Mouse (Mus musculus): ENCODE data around the gene Trp53bp2. TPM values are rescaled to one million over a fixed set of nuclear protein-coding genes. Genes with fewer than 3 reads are reported as not detected.

Gene Trp53bp2
- total and polyA plus RNA-seq, 2 experiments from 2014 or later: 9.9 to 21.1 TPM

DNA sequence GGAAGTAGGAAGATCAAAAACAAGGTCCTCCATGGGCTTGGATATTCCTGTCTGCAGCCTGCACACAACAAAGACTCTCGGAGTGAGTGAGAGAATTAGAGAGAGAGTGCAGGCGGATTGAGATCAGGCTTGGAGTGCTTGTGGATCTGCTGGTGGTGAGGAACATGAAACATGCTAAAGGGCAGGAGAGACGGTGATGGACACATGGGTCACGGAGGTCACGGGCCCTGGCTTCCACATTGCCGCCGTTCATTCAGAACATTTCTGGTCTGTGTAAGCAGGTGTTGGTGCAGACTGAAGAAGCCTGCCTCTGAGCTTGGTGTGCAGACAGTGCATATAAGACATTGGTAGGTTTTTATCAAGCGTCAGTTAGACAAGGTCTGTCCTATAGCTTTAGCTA lies 50.5 kb downstream of the Trp53bp2 start:
- no peak overlapping the region for H3K4me3 ChIP-seq (ENCODE audit: low read depth, low read length)
- no peak overlapping the region for H3K9ac ChIP-seq (replicated peaks; ENCODE audit: low read length, poor library complexity, severe bottlenecking)
- no peak overlapping the region for H3K4me2 ChIP-seq (ENCODE audit: low read depth, low read length, poor library complexity, severe bottlenecking)
- DNase-seq (ENCODE audit: low spot score) (no peak), ATAC-seq (ENCODE audit: low FRiP score) (no peak)
- H3K36me3 ChIP-seq (ENCODE audit: insufficient read depth, low read length): peaks cover 14% of the 10 kb centered on the region
- no peaks in the 10 kb centered on the region for H3K4me1 ChIP-seq (ENCODE audit: insufficient read depth, low read length)
- H3K9me3 ChIP-seq (ENCODE audit: low read length): no peaks in the 10 kb centered on the region
- no peak for TF ChIP-seq CTCF (IDR thresholded peaks at IDR 0.05)
- H3K27ac ChIP-seq (ENCODE audit: low read depth, low read length): no peak overlapping the region
- 90% methylated on average over 8 of the region's 8 CpGs for WGBS
- H3K27me3 ChIP-seq (ENCODE audit: insufficient read depth, low read length): no peaks in the 10 kb centered on the region

DNA sequence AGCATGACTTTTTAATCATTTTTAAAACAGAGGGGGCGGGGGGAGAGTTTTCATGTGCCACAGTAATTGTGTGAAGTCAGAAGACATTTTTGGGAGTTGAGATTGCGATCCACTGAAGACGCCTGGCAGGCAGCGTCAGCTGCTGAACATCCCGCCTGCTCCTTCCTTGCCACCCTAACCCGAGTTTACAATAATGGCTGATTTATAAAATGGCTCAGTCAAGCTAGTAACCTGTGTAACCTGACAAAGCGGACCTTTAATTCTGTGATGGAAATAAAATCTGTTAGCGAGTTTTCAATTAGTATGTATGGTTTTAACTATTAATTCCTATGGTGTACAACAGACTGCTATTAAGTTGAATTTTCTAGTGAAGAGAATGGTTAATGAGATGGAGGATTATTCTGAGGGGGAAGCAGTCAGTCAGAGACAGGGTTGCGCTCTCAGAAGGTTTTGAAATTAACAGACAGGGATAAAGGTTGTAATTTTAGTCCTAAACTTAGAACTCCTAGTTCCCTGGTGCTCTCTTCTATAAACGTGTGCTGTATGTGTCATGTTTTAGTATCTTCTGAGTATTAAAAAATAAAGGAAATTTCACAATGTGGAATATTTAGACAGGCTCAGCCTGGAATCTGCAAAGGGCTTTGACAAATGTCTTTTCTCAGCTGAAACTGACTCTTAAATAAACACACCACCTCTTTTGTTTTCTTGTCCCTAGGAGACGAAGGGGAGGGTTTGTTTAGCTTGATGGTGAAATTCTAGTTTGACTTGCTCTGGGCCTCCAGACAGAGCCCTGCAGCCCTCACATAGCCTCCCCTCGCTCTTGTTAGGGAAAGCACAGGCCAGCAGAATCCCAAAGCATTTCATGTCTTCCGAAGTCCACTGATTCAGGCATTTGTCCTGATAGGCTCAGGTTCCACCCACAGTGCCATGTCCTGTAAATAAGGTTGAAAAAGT lies 51.6 kb downstream of the Trp53bp2 start:
- Histone ChIP-seq H3K9me3 (ENCODE audit: low read length) (no peaks in the 10 kb centered on the region), H3K36me3 (ENCODE audit: insufficient read depth, low read length) (peaks cover 6% of the 10 kb centered on the region), H3K4me3 (ENCODE audit: low read depth, low read length) (no peak overlapping the region), H3K27ac (ENCODE audit: low read depth, low read length) (no peak overlapping the region; the same call in 1 of the 2 replicates), H3K4me2 (ENCODE audit: low read depth, low read length, poor library complexity, severe bottlenecking) (no peak overlapping the region), H3K9ac (replicated peaks; ENCODE audit: low read length, poor library complexity, severe bottlenecking) (no peak overlapping the region), H3K27me3 (ENCODE audit: insufficient read depth, low read length) (no peaks in the 10 kb centered on the region), H3K4me1 (ENCODE audit: insufficient read depth, low read length) (no peaks in the 10 kb centered on the region)
- WGBS: 78% methylated on average over 13 of the region's 13 CpGs
- no peak for TF ChIP-seq CTCF (IDR thresholded peaks at IDR 0.05)
- no peak for ATAC-seq (ENCODE audit: low FRiP score)
- no peak for DNase-seq (ENCODE audit: low spot score)

DNA sequence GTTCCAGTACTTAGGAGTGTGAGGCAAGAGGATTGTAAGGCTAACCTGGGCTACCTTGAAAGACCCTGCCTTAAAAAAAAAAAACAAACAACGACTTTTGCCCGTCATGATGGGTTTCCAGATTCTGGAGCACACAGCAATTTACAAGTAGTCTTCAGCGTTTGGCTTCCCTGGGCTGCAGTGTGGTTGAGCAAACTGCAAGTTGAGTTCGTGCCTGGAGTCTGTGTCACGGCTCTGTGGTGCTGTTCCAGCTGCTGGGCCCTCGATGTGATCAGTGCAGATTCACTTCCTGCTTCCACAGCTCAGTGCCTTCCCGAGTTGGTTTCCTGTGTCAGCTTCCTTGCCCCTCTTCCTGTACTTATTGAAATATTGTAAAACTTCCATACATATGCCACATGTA lies 52.3 kb downstream of the Trp53bp2 start:
- DNase-seq (ENCODE audit: low spot score): peak; percentile 23
- no peak for ATAC-seq (ENCODE audit: low FRiP score)
- Histone ChIP-seq H3K4me1 (ENCODE audit: insufficient read depth, low read length) (no peaks in the 10 kb centered on the region), H3K4me3 (ENCODE audit: low read depth, low read length) (no peak overlapping the region), H3K27me3 (ENCODE audit: insufficient read depth, low read length) (no peaks in the 10 kb centered on the region), H3K9ac (replicated peaks; ENCODE audit: low read length, poor library complexity, severe bottlenecking) (no peak overlapping the region), H3K9me3 (ENCODE audit: low read length) (no peaks in the 10 kb centered on the region), H3K4me2 (ENCODE audit: low read depth, low read length, poor library complexity, severe bottlenecking) (no peak overlapping the region), H3K27ac (ENCODE audit: low read depth, low read length) (0 out of 2 replicates have a peak overlapping the region, but pooled peaks have one; percentile 20), H3K36me3 (ENCODE audit: insufficient read depth, low read length) (peaks cover 4% of the 10 kb centered on the region; the same call in 1 of the 2 replicates)
- no peak for TF ChIP-seq CTCF (IDR thresholded peaks at IDR 0.05)
- WGBS: 75% methylated on average over 7 of the region's 7 CpGs

DNA sequence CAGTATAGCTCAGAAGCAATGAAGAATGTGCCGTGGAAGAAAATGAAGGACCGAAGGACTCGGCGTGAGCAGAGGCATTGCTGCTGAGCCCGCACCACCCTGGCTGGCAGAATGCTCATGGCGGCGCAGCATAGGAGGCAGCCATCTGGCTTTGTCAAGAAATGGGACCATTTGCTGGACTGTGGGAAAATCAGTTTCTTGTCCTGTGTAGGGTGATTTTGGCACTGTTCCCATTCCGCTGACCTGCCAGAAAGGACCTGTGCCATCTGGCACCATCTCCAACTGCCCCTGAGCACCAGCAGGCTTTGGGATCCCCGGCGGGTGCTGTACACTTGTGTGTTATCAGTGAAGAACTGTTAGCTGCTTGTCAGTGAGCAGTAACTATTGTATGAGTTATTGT lies 52.8 kb downstream of the Trp53bp2 start:
- 66% methylated on average over 10 of the region's 10 CpGs for WGBS
- Histone ChIP-seq H3K27ac (ENCODE audit: low read depth, low read length) (no peak overlapping the region; the same call in 1 of the 2 replicates), H3K4me2 (ENCODE audit: low read depth, low read length, poor library complexity, severe bottlenecking) (no peak overlapping the region), H3K27me3 (ENCODE audit: insufficient read depth, low read length) (no peaks in the 10 kb centered on the region), H3K4me1 (ENCODE audit: insufficient read depth, low read length) (no peaks in the 10 kb centered on the region), H3K9ac (replicated peaks; ENCODE audit: low read length, poor library complexity, severe bottlenecking) (no peak overlapping the region), H3K36me3 (ENCODE audit: insufficient read depth, low read length) (peaks cover 5% of the 10 kb centered on the region; the same call in 1 of the 2 replicates), H3K4me3 (ENCODE audit: low read depth, low read length) (no peak overlapping the region), H3K9me3 (ENCODE audit: low read length) (no peaks in the 10 kb centered on the region)
- no peak for TF ChIP-seq CTCF (IDR thresholded peaks at IDR 0.05)
- no peak for ATAC-seq (ENCODE audit: low FRiP score)
- DNase-seq (ENCODE audit: low spot score): peak; percentile 87

DNA sequence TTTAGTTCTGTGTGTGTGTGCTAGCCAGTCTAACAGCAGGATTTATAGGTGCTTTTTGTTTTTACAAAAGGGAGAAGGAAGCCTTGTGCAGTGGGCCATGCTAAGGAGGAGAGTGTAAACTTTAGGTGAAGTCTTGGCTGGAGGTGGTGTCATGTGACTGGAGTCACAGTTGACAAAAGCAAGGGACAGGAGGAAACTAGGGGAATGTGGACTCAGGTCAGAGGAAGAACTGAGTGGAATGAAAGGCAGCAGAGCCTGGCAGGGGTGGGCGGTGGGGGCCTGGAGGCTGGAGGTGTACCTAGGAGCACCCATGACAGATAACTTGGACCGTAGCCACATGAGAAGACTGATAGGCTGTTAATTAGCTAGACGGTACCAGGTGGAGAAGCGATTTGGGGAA lies 56.3 kb downstream of the Trp53bp2 start:
- ATAC-seq (ENCODE audit: low FRiP score) (no peak), DNase-seq (ENCODE audit: low spot score) (no peak)
- Histone ChIP-seq H3K36me3 (ENCODE audit: insufficient read depth, low read length) (peaks cover 33% of the 10 kb centered on the region), H3K9ac (replicated peaks; ENCODE audit: low read length, poor library complexity, severe bottlenecking) (no peak overlapping the region), H3K9me3 (ENCODE audit: low read length) (no peaks in the 10 kb centered on the region), H3K4me3 (ENCODE audit: low read depth, low read length) (no peak overlapping the region), H3K27me3 (ENCODE audit: insufficient read depth, low read length) (no peaks in the 10 kb centered on the region), H3K4me2 (ENCODE audit: low read depth, low read length, poor library complexity, severe bottlenecking) (no peak overlapping the region), H3K4me1 (ENCODE audit: insufficient read depth, low read length) (no peaks in the 10 kb centered on the region), H3K27ac (ENCODE audit: low read depth, low read length) (no peak overlapping the region)
- WGBS: 88% methylated on average over 4 of the region's 4 CpGs
- TF ChIP-seq CTCF (IDR thresholded peaks at IDR 0.05): no peak

DNA sequence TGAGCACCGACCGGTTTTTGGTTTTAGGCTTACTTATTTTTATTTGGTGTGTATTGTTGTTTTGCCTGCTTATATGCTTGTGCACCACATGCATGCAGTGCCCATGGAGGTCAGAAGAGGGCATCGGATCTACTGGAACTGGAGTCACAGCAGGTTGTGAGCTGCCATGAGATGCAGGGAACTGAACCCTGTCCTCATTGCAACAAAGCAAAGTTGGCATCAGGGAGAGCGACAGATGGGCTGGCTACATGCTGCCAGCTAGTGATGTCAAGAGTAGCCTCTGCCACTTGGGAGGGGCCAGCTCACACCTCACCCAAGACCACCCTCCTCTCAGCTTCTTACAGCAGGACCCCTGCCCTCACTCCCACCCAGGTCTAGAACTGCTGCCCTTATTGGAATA lies 57.0 kb downstream of the Trp53bp2 start:
- no peak overlapping the region for H3K9ac ChIP-seq (replicated peaks; ENCODE audit: low read length, poor library complexity, severe bottlenecking)
- H3K27ac ChIP-seq (ENCODE audit: low read depth, low read length): no peak overlapping the region
- H3K9me3 ChIP-seq (ENCODE audit: low read length): no peaks in the 10 kb centered on the region
- WGBS: 94% methylated on average over 4 of the region's 4 CpGs
- no peaks in the 10 kb centered on the region for H3K4me1 ChIP-seq (ENCODE audit: insufficient read depth, low read length)
- ATAC-seq (ENCODE audit: low FRiP score) (no peak), DNase-seq (ENCODE audit: low spot score) (no peak)
- peak; percentile 29; the same call in 1 of the 2 replicates for TF ChIP-seq CTCF (IDR thresholded peaks at IDR 0.05)
- H3K4me3 ChIP-seq (ENCODE audit: low read depth, low read length): no peak overlapping the region
- no peak overlapping the region for H3K4me2 ChIP-seq (ENCODE audit: low read depth, low read length, poor library complexity, severe bottlenecking)
- H3K36me3 ChIP-seq (ENCODE audit: insufficient read depth, low read length): peaks cover 38% of the 10 kb centered on the region
- H3K27me3 ChIP-seq (ENCODE audit: insufficient read depth, low read length): no peaks in the 10 kb centered on the region

Data from midbrain, postnatal 0 days (tissue).